Mouse (Mus musculus) brain, embryonic 18.5 days (tissue): ENCODE measurements at regions not wholly inside any gene's neighbourhood (a gene's known extent, or its start where the extent isn't known, plus 50 kb on each side); places are given as distances from the start of the nearest gene placed in this dataset.

Experiments used
- DNase-seq: peaks from one replicate; pipeline ENCODE4 v3.0.0-alpha.2; 2012; ENCODE audit warnings: low read depth, low spot score

DNA sequence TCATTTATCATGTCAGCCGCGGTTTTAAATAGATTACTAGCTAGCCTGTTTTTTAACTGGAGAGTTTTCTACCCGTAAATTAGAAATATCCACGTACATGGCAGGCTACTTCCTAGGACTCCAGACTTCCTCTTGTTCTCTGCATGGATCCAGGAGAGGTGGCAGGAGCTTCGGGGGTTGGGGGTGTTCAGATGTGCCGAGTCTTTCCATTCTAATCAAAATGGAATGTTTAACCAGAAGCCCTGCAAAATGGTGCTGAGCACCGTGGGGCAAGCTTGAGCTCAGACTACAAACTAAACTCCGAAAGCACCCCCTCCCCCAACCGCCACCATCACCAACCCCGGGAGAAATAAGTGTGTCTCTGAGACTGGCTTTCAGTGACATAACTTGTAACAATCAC is 73.4 kb upstream of the 4930535I16Rik start:
- DNase-seq = no peak

DNA sequence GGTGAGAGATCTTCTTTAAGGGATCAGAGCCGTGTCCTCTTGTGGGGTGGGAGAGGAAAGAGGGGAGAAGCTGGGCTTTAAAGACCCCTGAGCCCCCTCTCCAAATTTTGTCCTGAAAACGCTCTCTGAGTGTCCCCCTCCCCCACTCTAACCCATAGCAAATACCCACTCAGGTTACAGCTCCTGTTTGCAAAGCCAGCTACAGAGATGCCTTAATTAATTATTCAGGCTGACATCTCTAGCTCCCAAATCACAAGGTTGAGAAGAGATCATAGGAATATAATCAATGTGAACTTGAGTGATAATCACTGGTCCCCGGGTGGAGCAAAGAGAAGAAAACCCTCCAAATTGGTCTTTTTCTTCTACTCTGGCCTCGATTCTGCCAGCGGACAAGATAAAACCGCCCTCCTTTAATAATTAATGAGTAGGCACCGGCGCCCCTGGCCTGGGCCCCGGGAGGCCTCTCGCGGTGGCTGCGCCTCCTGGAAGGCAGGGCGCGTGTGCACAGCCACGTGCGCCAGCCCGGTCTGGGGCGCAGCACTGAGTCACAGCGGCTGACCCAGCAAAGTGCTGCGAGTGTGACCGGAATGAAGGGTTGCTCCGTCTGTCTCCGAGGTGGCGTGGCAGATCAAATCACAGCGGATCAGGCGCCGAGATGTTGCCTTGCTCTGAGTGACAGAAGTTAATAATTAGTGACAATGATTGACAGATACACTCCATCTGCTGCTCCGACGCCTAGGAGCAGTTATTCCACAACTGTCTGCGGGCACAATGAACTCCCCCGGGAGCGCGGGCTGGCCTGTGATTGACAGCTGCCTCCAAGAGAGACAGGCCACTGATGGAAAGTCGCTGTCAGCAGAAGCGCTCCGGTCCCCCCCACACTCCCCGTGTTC is 72.7 kb upstream of the 4930535I16Rik start:
- no peak for DNase-seq
